Mouse (Mus musculus): ENCODE data around the gene Gm20388. TPM values are rescaled to one million over a fixed set of nuclear protein-coding genes. Genes with fewer than 3 reads are reported as not detected.
A peak's percentile ranks its signal among the peaks of the same experiment; 100 is the strongest.

Gene Gm20388
- polyA plus RNA-seq, 1 experiment from 2014 or later = not detected

DNA sequence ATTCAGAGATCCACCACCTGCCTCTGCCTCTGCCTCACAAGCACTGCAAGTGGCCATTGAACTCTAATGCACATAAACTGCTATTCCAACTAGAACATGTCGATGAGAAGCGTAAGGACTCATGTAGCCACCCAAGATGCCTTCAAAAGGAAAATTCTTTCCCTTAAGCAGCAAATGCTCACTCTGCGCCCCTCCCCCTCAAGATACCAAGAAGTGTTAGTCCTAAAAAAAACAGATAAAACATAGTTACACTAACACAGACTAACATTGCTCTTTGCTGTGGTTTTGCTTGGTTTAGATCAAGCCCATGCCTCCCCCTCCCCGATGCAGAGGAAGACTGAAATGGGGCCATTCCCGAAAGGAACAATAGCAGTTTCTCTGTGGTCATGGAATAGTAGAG is 3040.8 kb downstream of the Gm20388 start:
- Histone ChIP-seq H3K9ac (ENCODE audit: low read length) (no peak overlapping the region), H3K4me3 (ENCODE audit: low read length) (no peak overlapping the region), H3K9me3 (ENCODE audit: control insufficient read depth, low read length) (no peaks in the 10 kb centered on the region), H3K36me3 (ENCODE audit: control insufficient read depth, insufficient read depth, low read length) (no peaks in the 10 kb centered on the region), H3K4me2 (ENCODE audit: low read depth, low read length) (no peak overlapping the region), H3K4me1 (replicated peaks; ENCODE audit: control insufficient read depth, insufficient read depth, low read length) (peaks cover 13% of the 10 kb centered on the region), H3K27me3 (ENCODE audit: control insufficient read depth, insufficient read depth, low read depth, low read length) (no peaks in the 10 kb centered on the region), H3K27ac (ENCODE audit: low read length) (no peak overlapping the region)
- no peak for ATAC-seq (ENCODE audit: low read depth)
- 71% methylated on average over 5 of the region's 5 CpGs for WGBS

- peaks cover 13% of the 10 kb centered on the region for H3K4me1 ChIP-seq (replicated peaks; ENCODE audit: control insufficient read depth, insufficient read depth, low read length)
- H3K27ac ChIP-seq (ENCODE audit: low read length) = no peak overlapping the region
- H3K27me3 ChIP-seq (ENCODE audit: control insufficient read depth, insufficient read depth, low read depth, low read length) = no peaks in the 10 kb centered on the region
- no peak overlapping the region for H3K9ac ChIP-seq (ENCODE audit: low read length)
- H3K36me3 ChIP-seq (ENCODE audit: control insufficient read depth, insufficient read depth, low read length) = no peaks in the 10 kb centered on the region
- no peak for ATAC-seq (ENCODE audit: low read depth)
- H3K4me3 ChIP-seq (ENCODE audit: low read length) = no peak overlapping the region
- 80% methylated on average over 6 of the region's 6 CpGs for WGBS
- H3K9me3 ChIP-seq (ENCODE audit: control insufficient read depth, low read length) = no peaks in the 10 kb centered on the region
- H3K4me2 ChIP-seq (ENCODE audit: low read depth, low read length) = no peak overlapping the region
These were observed 3042.4 kb downstream of the Gm20388 start for GRCm38 (mm10) chr8:122953028-122953427.

DNA sequence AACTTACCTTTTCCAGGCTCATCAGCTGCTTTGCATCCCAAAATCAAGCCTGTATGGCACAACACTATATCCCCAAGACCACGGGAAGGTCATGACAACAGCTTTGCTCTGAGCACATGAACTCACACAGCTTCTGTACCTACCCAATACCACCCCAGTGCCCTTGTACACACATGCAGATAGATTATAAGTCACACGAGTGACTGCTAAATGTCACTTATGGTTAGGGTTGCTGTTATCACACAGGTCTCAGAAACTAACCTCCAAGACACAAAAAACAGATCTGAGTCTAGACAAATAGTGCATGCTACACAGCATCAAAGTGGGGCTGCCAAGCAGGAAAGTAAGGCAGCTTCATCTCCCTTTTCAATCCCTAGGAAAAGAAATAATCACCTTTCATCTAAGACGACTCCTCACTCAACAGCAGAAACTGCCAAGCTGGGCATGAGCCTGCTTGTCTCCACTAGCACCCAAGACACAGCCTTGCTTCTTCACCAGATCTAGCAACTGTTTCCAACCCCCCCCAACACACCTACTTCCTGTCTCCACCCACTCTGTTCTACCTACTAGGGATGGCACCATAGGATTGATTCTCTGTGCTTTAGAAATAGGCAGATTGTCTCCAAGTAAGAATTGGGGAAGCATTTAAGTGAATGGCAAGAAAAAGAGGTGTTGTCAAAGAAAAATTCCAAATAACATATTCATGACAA is 3043.6 kb downstream of the Gm20388 start:
- Histone ChIP-seq H3K27me3 (ENCODE audit: control insufficient read depth, insufficient read depth, low read depth, low read length) (no peaks in the 10 kb centered on the region), H3K9ac (ENCODE audit: low read length) (no peak overlapping the region), H3K4me1 (replicated peaks; ENCODE audit: control insufficient read depth, insufficient read depth, low read length) (peaks cover 9% of the 10 kb centered on the region), H3K27ac (ENCODE audit: low read length) (no peak overlapping the region), H3K36me3 (ENCODE audit: control insufficient read depth, insufficient read depth, low read length) (no peaks in the 10 kb centered on the region), H3K4me3 (ENCODE audit: low read length) (no peak overlapping the region), H3K9me3 (ENCODE audit: control insufficient read depth, low read length) (no peaks in the 10 kb centered on the region), H3K4me2 (ENCODE audit: low read depth, low read length) (no peak overlapping the region)
- 76% methylated on average over 3 of the region's 3 CpGs for WGBS
- ATAC-seq (ENCODE audit: low read depth) = no peak

DNA sequence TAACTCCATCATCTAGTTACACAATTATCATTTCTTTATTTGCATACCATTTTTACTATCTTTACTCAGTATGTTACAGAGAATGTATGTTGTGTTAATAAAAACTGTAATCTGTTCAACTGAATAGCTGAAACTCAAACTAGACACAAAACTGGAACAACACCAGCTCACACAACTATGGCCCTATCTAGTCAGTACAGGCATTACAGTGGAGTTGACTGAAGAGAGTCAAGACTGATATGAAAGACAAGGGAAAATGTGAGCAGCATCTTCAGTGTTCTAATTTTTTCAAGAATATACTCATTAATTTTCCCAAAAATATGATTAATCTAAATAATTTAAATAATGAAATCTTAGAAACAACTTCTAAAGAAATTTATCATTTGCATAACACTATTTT is 3044.6 kb downstream of the Gm20388 start:
- no peak overlapping the region for H3K4me2 ChIP-seq (ENCODE audit: low read depth, low read length)
- no peaks in the 10 kb centered on the region for H3K9me3 ChIP-seq (ENCODE audit: control insufficient read depth, low read length)
- H3K4me1 ChIP-seq (replicated peaks; ENCODE audit: control insufficient read depth, insufficient read depth, low read length) = peaks cover 2% of the 10 kb centered on the region; the same call in 1 of the 2 replicates
- H3K27ac ChIP-seq (ENCODE audit: low read length) = no peak overlapping the region
- H3K27me3 ChIP-seq (ENCODE audit: control insufficient read depth, insufficient read depth, low read depth, low read length) = no peaks in the 10 kb centered on the region
- no peak overlapping the region for H3K4me3 ChIP-seq (ENCODE audit: low read length)
- no peak overlapping the region for H3K9ac ChIP-seq (ENCODE audit: low read length)
- no peak for ATAC-seq (ENCODE audit: low read depth)
- no peaks in the 10 kb centered on the region for H3K36me3 ChIP-seq (ENCODE audit: control insufficient read depth, insufficient read depth, low read length)

DNA sequence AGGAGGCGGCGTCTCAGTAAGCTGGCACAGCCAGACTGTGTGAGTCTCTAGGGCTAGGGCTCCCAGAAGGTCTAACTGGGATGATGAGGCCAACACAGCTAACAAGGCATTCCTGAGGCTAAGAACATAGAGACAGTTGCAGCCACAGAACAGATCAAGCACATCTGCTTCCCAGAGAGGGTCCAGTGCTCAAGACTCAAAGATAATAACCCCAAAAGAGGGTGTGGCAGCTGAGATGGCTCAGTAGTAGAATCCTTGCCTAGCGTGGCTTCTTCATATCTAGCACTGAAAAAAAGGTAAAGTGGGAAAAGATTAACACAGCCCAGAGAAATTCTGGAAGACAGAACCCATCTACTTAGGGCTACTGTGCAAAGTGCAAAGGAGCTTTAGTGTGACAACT is 3045.4 kb downstream of the Gm20388 start:
- Histone ChIP-seq H3K9me3 (ENCODE audit: control insufficient read depth, low read length) (no peaks in the 10 kb centered on the region), H3K36me3 (ENCODE audit: control insufficient read depth, insufficient read depth, low read length) (no peaks in the 10 kb centered on the region), H3K4me1 (replicated peaks; ENCODE audit: control insufficient read depth, insufficient read depth, low read length) (peaks cover 4% of the 10 kb centered on the region), H3K27me3 (ENCODE audit: control insufficient read depth, insufficient read depth, low read depth, low read length) (no peaks in the 10 kb centered on the region), H3K4me2 (ENCODE audit: low read depth, low read length) (no peak overlapping the region), H3K27ac (ENCODE audit: low read length) (no peak overlapping the region), H3K4me3 (ENCODE audit: low read length) (no peak overlapping the region), H3K9ac (ENCODE audit: low read length) (no peak overlapping the region)
- WGBS = 81% methylated on average over 3 of the region's 3 CpGs
- no peak for ATAC-seq (ENCODE audit: low read depth)

GRCm38 (mm10) chr8:122960323-122960722 is 3049.7 kb downstream of the Gm20388 start:
- 69% methylated on average over 5 of the region's 5 CpGs for WGBS
- H3K4me1 ChIP-seq (replicated peaks; ENCODE audit: control insufficient read depth, insufficient read depth, low read length) = peaks cover 24% of the 10 kb centered on the region
- no peak overlapping the region for H3K4me3 ChIP-seq (ENCODE audit: low read length)
- H3K27ac ChIP-seq (ENCODE audit: low read length) = no peak overlapping the region
- H3K4me2 ChIP-seq (ENCODE audit: low read depth, low read length) = no peak overlapping the region
- no peaks in the 10 kb centered on the region for H3K27me3 ChIP-seq (ENCODE audit: control insufficient read depth, insufficient read depth, low read depth, low read length)
- H3K9me3 ChIP-seq (ENCODE audit: control insufficient read depth, low read length) = no peaks in the 10 kb centered on the region
- no peak overlapping the region for H3K9ac ChIP-seq (ENCODE audit: low read length)
- no peak for ATAC-seq (ENCODE audit: low read depth)
- no peaks in the 10 kb centered on the region for H3K36me3 ChIP-seq (ENCODE audit: control insufficient read depth, insufficient read depth, low read length)

- H3K27ac ChIP-seq (ENCODE audit: low read length) = no peak overlapping the region
- H3K4me3 ChIP-seq (ENCODE audit: low read length) = no peak overlapping the region
- H3K27me3 ChIP-seq (ENCODE audit: control insufficient read depth, insufficient read depth, low read depth, low read length) = no peaks in the 10 kb centered on the region
- no peak overlapping the region for H3K9ac ChIP-seq (ENCODE audit: low read length)
- H3K36me3 ChIP-seq (ENCODE audit: control insufficient read depth, insufficient read depth, low read length) = no peaks in the 10 kb centered on the region
- peaks cover 24% of the 10 kb centered on the region for H3K4me1 ChIP-seq (replicated peaks; ENCODE audit: control insufficient read depth, insufficient read depth, low read length)
- peak; percentile 20; the same call in 1 of the 2 replicates for ATAC-seq (ENCODE audit: low read depth)
- H3K9me3 ChIP-seq (ENCODE audit: control insufficient read depth, low read length) = no peaks in the 10 kb centered on the region
- 17% methylated on average over 1 of the region's 1 CpGs for WGBS
- 0 out of 2 replicates have a peak overlapping the region, but pooled peaks have one; percentile 2 for H3K4me2 ChIP-seq (ENCODE audit: low read depth, low read length)
These were observed 3050.3 kb downstream of the Gm20388 start for GRCm38 (mm10) chr8:122960932-122961331.

- Histone ChIP-seq H3K4me1 (replicated peaks; ENCODE audit: control insufficient read depth, insufficient read depth, low read length) (peaks cover 24% of the 10 kb centered on the region), H3K36me3 (ENCODE audit: control insufficient read depth, insufficient read depth, low read length) (no peaks in the 10 kb centered on the region), H3K27me3 (ENCODE audit: control insufficient read depth, insufficient read depth, low read depth, low read length) (no peaks in the 10 kb centered on the region), H3K27ac (ENCODE audit: low read length) (no peak overlapping the region), H3K9me3 (ENCODE audit: control insufficient read depth, low read length) (no peaks in the 10 kb centered on the region), H3K4me3 (ENCODE audit: low read length) (no peak overlapping the region), H3K9ac (ENCODE audit: low read length) (no peak overlapping the region), H3K4me2 (ENCODE audit: low read depth, low read length) (0 out of 2 replicates have a peak overlapping the region, but pooled peaks have one; percentile 2)
- peak; percentile 51 for ATAC-seq (ENCODE audit: low read depth)
- WGBS = 24% methylated on average over 2 of the region's 2 CpGs
These were observed 3050.8 kb downstream of the Gm20388 start for GRCm38 (mm10) chr8:122961458-122961857.

GRCm38 (mm10) chr8:122962046-122962445 is 3051.4 kb downstream of the Gm20388 start:
- Histone ChIP-seq H3K27ac (ENCODE audit: low read length) (no peak overlapping the region), H3K4me2 (ENCODE audit: low read depth, low read length) (no peak overlapping the region), H3K4me3 (ENCODE audit: low read length) (no peak overlapping the region), H3K27me3 (ENCODE audit: control insufficient read depth, insufficient read depth, low read depth, low read length) (no peaks in the 10 kb centered on the region), H3K9ac (ENCODE audit: low read length) (no peak overlapping the region), H3K4me1 (replicated peaks; ENCODE audit: control insufficient read depth, insufficient read depth, low read length) (peaks cover 24% of the 10 kb centered on the region), H3K36me3 (ENCODE audit: control insufficient read depth, insufficient read depth, low read length) (no peaks in the 10 kb centered on the region), H3K9me3 (ENCODE audit: control insufficient read depth, low read length) (no peaks in the 10 kb centered on the region)
- WGBS = 39% methylated on average over 5 of the region's 5 CpGs
- ATAC-seq (ENCODE audit: low read depth) = no peak
